Mouse (Mus musculus) forebrain, embryonic 16.5 days (tissue): ENCODE data around the gene Myh2. TPM values are rescaled to one million over a fixed set of nuclear protein-coding genes. Genes with fewer than 3 reads are reported as not detected.

Experiments
- ATAC-seq: fragments of 200-750 bp; cut with Nextera tagmentation; 2 replicates; pipeline ENCODE4 v1.8.0; 2017; ENCODE audit warnings: mild to moderate bottlenecking, moderate library complexity
- H3K27ac ChIP-seq: fragments of 300-500 bp; sonication (generic); 2 replicates; pipeline ENCODE4 v1.5.1; 2014; ENCODE audit warnings: low read length, control low read depth
- H3K27me3 ChIP-seq: fragments of 300-500 bp; sonication (generic); replicated peaks from 2 replicates; pipeline ENCODE4 v1.6.1; 2014; ENCODE audit warnings: low read length; ENCODE audit not compliant: control insufficient read depth, insufficient read depth
- H3K36me3 ChIP-seq: fragments of 300-500 bp; sonication (generic); 2 replicates; pipeline ENCODE4 v1.6.1; 2014; ENCODE audit not compliant: control insufficient read depth, insufficient read depth
- H3K4me1 ChIP-seq: fragments of 300-500 bp; sonication (generic); replicated peaks from 2 replicates; pipeline ENCODE4 v1.6.1; 2014; ENCODE audit warnings: low read length; ENCODE audit not compliant: control insufficient read depth, insufficient read depth
- H3K4me2 ChIP-seq: fragments of 300-500 bp; sonication (generic); 2 replicates; pipeline ENCODE4 v1.6.1; 2014; ENCODE audit warnings: mild to moderate bottlenecking, low read length, control low read depth
- H3K4me3 ChIP-seq: fragments of 300-500 bp; sonication (generic); replicated peaks from 2 replicates; pipeline ENCODE4 v1.5.1; 2014; ENCODE audit warnings: mild to moderate bottlenecking, low read length, control low read depth
- H3K9ac ChIP-seq: fragments of 300-500 bp; sonication (generic); replicated peaks from 2 replicates; pipeline ENCODE4 v1.6.1; 2014; ENCODE audit warnings: low read depth, low read length, control low read depth
- H3K9me3 ChIP-seq: fragments of 300-500 bp; sonication (generic); 2 replicates; pipeline ENCODE4 v1.6.1; 2016; ENCODE audit warnings: low read length; ENCODE audit not compliant: control insufficient read depth
- WGBS: fragments of 180-500 bp; shearing (Covaris S2); extraction: QIAGEN DNeasy Blood & Tissue Kit; methylation state at CpG from one replicate; pipeline ENCODE4 v1.1.7; 2014; 5-methylcytosine and 5-hydroxymethylcytosine counted together
- polyA plus RNA-seq: library from polyadenylated mRNA; unstranded; fragments of >200 nt; fragmentation: Nextera tagmentation; extraction: Ambion mirVana; gene quantifications from 2 replicates; pipeline ENCODE4 v1.2.1, GENCODE M21; 2015

Myh2 gene
- polyA plus RNA-seq, 1 experiment from 2014 or later, result 0.05 TPM

GRCm38 (mm10) chr11:67172439-67172838, 1.6 kb downstream of the Myh2 start:
- no peaks in the 10 kb centered on the region for H3K27me3 ChIP-seq
- 89% methylated on average over 2 of the region's 2 CpGs for WGBS
- no peak overlapping the region for H3K4me2 ChIP-seq
- no peaks in the 10 kb centered on the region for H3K4me1 ChIP-seq
- H3K9ac ChIP-seq, result no peak overlapping the region
- H3K36me3 ChIP-seq, result no peaks in the 10 kb centered on the region
- no peak overlapping the region for H3K27ac ChIP-seq
- H3K9me3 ChIP-seq, result no peaks in the 10 kb centered on the region
- ATAC-seq, result no peak
- no peak overlapping the region for H3K4me3 ChIP-seq

- Histone ChIP-seq H3K4me2 (no peak overlapping the region), H3K27me3 (no peaks in the 10 kb centered on the region), H3K9ac (no peak overlapping the region), H3K4me1 (no peaks in the 10 kb centered on the region), H3K4me3 (no peak overlapping the region), H3K27ac (no peak overlapping the region), H3K36me3 (no peaks in the 10 kb centered on the region), H3K9me3 (no peaks in the 10 kb centered on the region)
- WGBS, result 47% methylated on average over 5 of the region's 5 CpGs
- no peak for ATAC-seq
These were observed 5.5 kb downstream of the Myh2 start for GRCm38 (mm10) chr11:67176376-67176775.

GRCm38 (mm10) chr11:67190316-67190715, 19.5 kb downstream of the Myh2 start:
- no peaks in the 10 kb centered on the region for H3K36me3 ChIP-seq
- no peak overlapping the region for H3K27ac ChIP-seq
- no peaks in the 10 kb centered on the region for H3K4me1 ChIP-seq
- H3K9ac ChIP-seq, result no peak overlapping the region
- H3K27me3 ChIP-seq, result no peaks in the 10 kb centered on the region
- ATAC-seq, result no peak
- H3K9me3 ChIP-seq, result no peaks in the 10 kb centered on the region
- H3K4me2 ChIP-seq, result no peak overlapping the region
- H3K4me3 ChIP-seq, result no peak overlapping the region
- 90% methylated on average over 10 of the region's 10 CpGs for WGBS

- H3K27me3 ChIP-seq, result no peaks in the 10 kb centered on the region
- no peak for ATAC-seq
- H3K4me3 ChIP-seq, result no peak overlapping the region
- no peaks in the 10 kb centered on the region for H3K36me3 ChIP-seq
- no peak overlapping the region for H3K4me2 ChIP-seq
- no peaks in the 10 kb centered on the region for H3K9me3 ChIP-seq
- WGBS, result 84% methylated on average over 2 of the region's 2 CpGs
- H3K27ac ChIP-seq, result no peak overlapping the region
- H3K4me1 ChIP-seq, result no peaks in the 10 kb centered on the region
- no peak overlapping the region for H3K9ac ChIP-seq
These were observed 20.0 kb downstream of the Myh2 start for GRCm38 (mm10) chr11:67190814-67191213.

GRCm38 (mm10) chr11:67191496-67191895, 20.7 kb downstream of the Myh2 start:
- Histone ChIP-seq H3K9me3 (no peaks in the 10 kb centered on the region), H3K4me2 (no peak overlapping the region), H3K27me3 (no peaks in the 10 kb centered on the region), H3K9ac (no peak overlapping the region), H3K27ac (no peak overlapping the region), H3K36me3 (no peaks in the 10 kb centered on the region), H3K4me1 (no peaks in the 10 kb centered on the region), H3K4me3 (no peak overlapping the region)
- ATAC-seq, result no peak
- 92% methylated on average over 14 of the region's 14 CpGs for WGBS

GRCm38 (mm10) chr11:67199321-67199720, 28.5 kb downstream of the Myh2 start:
- H3K27me3 ChIP-seq, result no peaks in the 10 kb centered on the region
- 27% methylated on average over 1 of the region's 1 CpGs for WGBS
- no peak overlapping the region for H3K27ac ChIP-seq
- H3K4me1 ChIP-seq, result no peaks in the 10 kb centered on the region
- no peak for ATAC-seq
- no peak overlapping the region for H3K4me3 ChIP-seq
- H3K9me3 ChIP-seq, result no peaks in the 10 kb centered on the region
- no peak overlapping the region for H3K9ac ChIP-seq
- no peaks in the 10 kb centered on the region for H3K36me3 ChIP-seq
- H3K4me2 ChIP-seq, result no peak overlapping the region

GRCm38 (mm10) chr11:67199752-67200151, 28.9 kb downstream of the Myh2 start, which contains the start of gene Myh1:
Myh1 (plus strand) TSS chr11:67200052.
- Histone ChIP-seq H3K27me3 (no peaks in the 10 kb centered on the region), H3K9ac (no peak within 1 kb of the TSS), H3K9me3 (no peaks in the 10 kb centered on the region), H3K4me1 (no peaks in the 10 kb centered on the region), H3K36me3 (no peaks in the 10 kb centered on the region), H3K4me3 (no peak within 1 kb of the TSS), H3K4me2 (no peak within 1 kb of the TSS), H3K27ac (no peak within 1 kb of the TSS)
- no peak for ATAC-seq
- WGBS, result 84% methylated on average over 4 of the region's 4 CpGs

- WGBS, result 52% methylated on average over 3 of the region's 3 CpGs
- no peaks in the 10 kb centered on the region for H3K36me3 ChIP-seq
- H3K27me3 ChIP-seq, result no peaks in the 10 kb centered on the region
- ATAC-seq, result peak; percentile 57; the same call in 1 of the 2 replicates
- H3K9ac ChIP-seq, result no peak overlapping the region
- H3K4me1 ChIP-seq, result no peaks in the 10 kb centered on the region
- H3K4me2 ChIP-seq, result no peak overlapping the region
- no peak overlapping the region for H3K27ac ChIP-seq
- H3K4me3 ChIP-seq, result no peak overlapping the region
- H3K9me3 ChIP-seq, result no peaks in the 10 kb centered on the region
These were observed 33.9 kb downstream of the Myh2 start for GRCm38 (mm10) chr11:67204766-67205165.

- Histone ChIP-seq H3K4me2 (no peak overlapping the region), H3K4me1 (no peaks in the 10 kb centered on the region), H3K27me3 (no peaks in the 10 kb centered on the region), H3K9me3 (no peaks in the 10 kb centered on the region), H3K4me3 (no peak overlapping the region), H3K27ac (no peak overlapping the region), H3K9ac (no peak overlapping the region), H3K36me3 (no peaks in the 10 kb centered on the region)
- 96% methylated on average over 8 of the region's 8 CpGs for WGBS
- ATAC-seq, result no peak
These were observed 51.0 kb downstream of the Myh2 start for GRCm38 (mm10) chr11:67221803-67222202.

GRCm38 (mm10) chr11:67224466-67224865, 53.6 kb downstream of the Myh2 start:
- Histone ChIP-seq H3K4me1 (no peaks in the 10 kb centered on the region), H3K27ac (no peak overlapping the region), H3K4me3 (no peak overlapping the region), H3K27me3 (no peaks in the 10 kb centered on the region), H3K4me2 (no peak overlapping the region), H3K9ac (no peak overlapping the region), H3K9me3 (no peaks in the 10 kb centered on the region), H3K36me3 (no peaks in the 10 kb centered on the region)
- ATAC-seq, result no peak
- WGBS, result 85% methylated on average over 2 of the region's 3 CpGs
